Mouse (Mus musculus): ENCODE measurements around the gene Bet1l.
"Not testable (repeated sequence)": the region's sequence is repeated elsewhere in the genome, so short reads cannot be mapped to it uniquely, and the experiment has no call there.

Gene Bet1l

GRCm38 (mm10) chr7:140857550-140858505 is at the start of gene Bet1l:
Gene Bet1l, minus strand, starts transcription at chr7:140857577.
- in situ Hi-C loops (cut with MboI, MseI): no loop called here

- in situ Hi-C loops (cut with MboI, MseI): no loop called here
Observed at GRCm38 (mm10) chr7:140907131-140907530, 49.8 kb upstream of the Bet1l start.

GRCm38 (mm10) chr7:140905642-140906081 is 48.3 kb upstream of the Bet1l start:
- in situ Hi-C loops (cut with MboI, MseI): no loop called here

GRCm38 (mm10) chr7:140903212-140903611 is 45.8 kb upstream of the Bet1l start:
- in situ Hi-C loops (cut with MboI, MseI): loop anchor here (5.0 kb wide), 3 partner anchors 56 to 144 kb away; partner anchors contain the start of genes Odf3 (in 1 of the 2) and Scgb1c1 (in 1 of the 2)

GRCm38 (mm10) chr7:140902036-140902875 is 44.9 kb upstream of the Bet1l start:
- in situ Hi-C loops (cut with MboI, MseI): loop anchor here (5.0 kb wide), 3 partner anchors 55 to 145 kb away; partner anchors contain the start of genes Odf3 (in 1 of the 2) and Scgb1c1 (in 1 of the 2)

GRCm38 (mm10) chr7:140900220-140900619 is 42.8 kb upstream of the Bet1l start, which contains the start of gene Cox8b:
Gene Cox8b, minus strand, starts transcription at chr7:140900446.
- in situ Hi-C loops (cut with MboI, MseI): loop anchor here (5.0 kb wide), 3 partner anchors 53 to 147 kb away; partner anchors contain the start of genes Odf3 (in 1 of the 2) and Scgb1c1 (in 1 of the 2)

- in situ Hi-C loops (cut with MboI, MseI): no loop called here
Observed at GRCm38 (mm10) chr7:140899121-140899520, 41.7 kb upstream of the Bet1l start.

GRCm38 (mm10) chr7:140897863-140898262 is 40.5 kb upstream of the Bet1l start:
- in situ Hi-C loops (cut with MboI, MseI): no loop called here

- in situ Hi-C loops (cut with MboI, MseI): no loop called here
Observed at GRCm38 (mm10) chr7:140894611-140895010, 37.2 kb upstream of the Bet1l start.

GRCm38 (mm10) chr7:140894031-140894430 is 36.7 kb upstream of the Bet1l start:
- in situ Hi-C loops (cut with MboI, MseI): no loop called here

- in situ Hi-C loops (cut with MboI, MseI): not testable (repeated sequence)
Observed at GRCm38 (mm10) chr7:140890636-140891035, 33.3 kb upstream of the Bet1l start.

- in situ Hi-C loops (cut with MboI, MseI): no loop called here
Observed at GRCm38 (mm10) chr7:140882469-140882803, 25.1 kb upstream of the Bet1l start.

- in situ Hi-C loops (cut with MboI, MseI): no loop called here
Observed at GRCm38 (mm10) chr7:140881696-140882468, 24.5 kb upstream of the Bet1l start, which contains the start of the genes Psmd13 and Sirt3. Gene Psmd13, plus strand, starts transcription at chr7:140881968. Gene Sirt3, minus strand, starts transcription at chr7:140882309.

- in situ Hi-C loops (cut with MboI, MseI): no loop called here
Observed at GRCm38 (mm10) chr7:140880865-140881515, 23.6 kb upstream of the Bet1l start.

GRCm38 (mm10) chr7:140880419-140880818 is 23.0 kb upstream of the Bet1l start:
- in situ Hi-C loops (cut with MboI, MseI): no loop called here

GRCm38 (mm10) chr7:140879355-140879754 is 22.0 kb upstream of the Bet1l start:
- in situ Hi-C loops (cut with MboI, MseI): no loop called here

GRCm38 (mm10) chr7:140877364-140877763 is 20.0 kb upstream of the Bet1l start:
- in situ Hi-C loops (cut with MboI, MseI): no loop called here

- in situ Hi-C loops (cut with MboI, MseI): no loop called here
Observed at GRCm38 (mm10) chr7:140874224-140874623, 16.8 kb upstream of the Bet1l start.

- in situ Hi-C loops (cut with MboI, MseI): no loop called here
Observed at GRCm38 (mm10) chr7:140864761-140865160, 7.4 kb upstream of the Bet1l start.

- in situ Hi-C loops (cut with MboI, MseI): no loop called here
Observed at GRCm38 (mm10) chr7:140860728-140861127, 3.4 kb upstream of the Bet1l start.

Measured in T-helper 17 cell (primary cell).